Mouse (Mus musculus): ENCODE measurements around the gene Hacd4. TPM values are rescaled to one million over a fixed set of nuclear protein-coding genes. Genes with fewer than 3 reads are reported as not detected.
A peak's percentile ranks its signal among the peaks of the same experiment; 100 is the strongest.

Gene Hacd4
- total RNA-seq (2014; rRNA removed): 2.6 and 4.7 TPM in 2 replicates
- polyA plus RNA-seq (2015; fragmentation: Nextera tagmentation; extraction: Ambion mirVana): 3.7 and 4.1 TPM in 2 replicates

- H3K27me3 ChIP-seq (ENCODE audit: insufficient read depth, low read length): no peaks in the 10 kb centered on the region
- ATAC-seq (ENCODE audit: low FRiP score): peak; percentile 74; the same call in 1 of the 2 replicates
- peak; percentile 49 for DNase-seq (ENCODE audit: low spot score)
- no peaks in the 10 kb centered on the region for H3K36me3 ChIP-seq (ENCODE audit: insufficient read depth, low read length)
- H3K4me1 ChIP-seq (ENCODE audit: insufficient read depth, low read length): peaks cover 6% of the 10 kb centered on the region; the same call in 1 of the 2 replicates
- TF ChIP-seq CTCF (IDR thresholded peaks at IDR 0.05): no peak
- no peak within 1 kb of the TSS for H3K27ac ChIP-seq (ENCODE audit: low read depth, low read length)
- H3K4me2 ChIP-seq (ENCODE audit: low read depth, low read length, poor library complexity, severe bottlenecking): peak within 1 kb of the TSS; percentile 66
- peak within 1 kb of the TSS; percentile 40 for H3K4me3 ChIP-seq (ENCODE audit: low read depth, low read length)
- H3K9ac ChIP-seq (replicated peaks; ENCODE audit: low read length, poor library complexity, severe bottlenecking): peak within 1 kb of the TSS; percentile 50; the same call in 1 of the 2 replicates
- 3% methylated on average over 14 of the region's 14 CpGs for WGBS
- H3K9me3 ChIP-seq (ENCODE audit: low read length): no peaks in the 10 kb centered on the region
Measured at GRCm38 (mm10) chr4:88438326-88438989, at the start of gene Hacd4. Gene Hacd4 (minus strand): TSS chr4:88438928.

GRCm38 (mm10) chr4:88488107-88488506, 49.4 kb upstream of the Hacd4 start:
- no peaks in the 10 kb centered on the region for H3K9me3 ChIP-seq (ENCODE audit: low read length)
- H3K27me3 ChIP-seq (ENCODE audit: insufficient read depth, low read length): no peaks in the 10 kb centered on the region
- no peak overlapping the region for H3K4me2 ChIP-seq (ENCODE audit: low read depth, low read length, poor library complexity, severe bottlenecking)
- H3K9ac ChIP-seq (replicated peaks; ENCODE audit: low read length, poor library complexity, severe bottlenecking): no peak overlapping the region
- TF ChIP-seq CTCF (IDR thresholded peaks at IDR 0.05): no peak
- WGBS: 81% methylated on average over 3 of the region's 3 CpGs
- H3K4me3 ChIP-seq (ENCODE audit: low read depth, low read length): no peak overlapping the region
- DNase-seq (ENCODE audit: low spot score) (no peak), ATAC-seq (ENCODE audit: low FRiP score) (no peak)
- H3K4me1 ChIP-seq (ENCODE audit: insufficient read depth, low read length): no peaks in the 10 kb centered on the region
- no peaks in the 10 kb centered on the region for H3K36me3 ChIP-seq (ENCODE audit: insufficient read depth, low read length)
- H3K27ac ChIP-seq (ENCODE audit: low read depth, low read length): no peak overlapping the region

DNA sequence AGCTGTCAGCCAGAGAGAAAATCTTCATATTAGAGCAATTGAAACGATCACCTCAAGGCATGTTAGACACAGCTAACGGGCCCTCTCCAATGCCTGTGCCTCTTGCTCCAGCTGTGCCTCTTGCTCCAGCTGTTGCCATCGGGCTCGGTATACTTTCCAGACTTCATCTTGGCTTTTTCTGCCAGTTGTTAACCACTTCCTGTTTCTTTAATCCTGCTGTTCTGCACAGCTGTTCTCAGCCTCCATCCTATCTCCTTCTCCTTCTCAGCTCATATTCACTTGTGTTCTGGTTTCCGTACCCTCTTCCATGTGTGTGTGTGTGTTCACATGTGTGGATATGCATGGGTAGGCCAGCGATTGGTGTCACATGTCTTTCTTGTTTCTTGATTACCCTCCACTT, 41.4 kb upstream of the Hacd4 start:
- Histone ChIP-seq H3K36me3 (ENCODE audit: insufficient read depth, low read length) (no peaks in the 10 kb centered on the region), H3K27ac (ENCODE audit: low read depth, low read length) (no peak overlapping the region), H3K4me3 (ENCODE audit: low read depth, low read length) (no peak overlapping the region), H3K27me3 (ENCODE audit: insufficient read depth, low read length) (no peaks in the 10 kb centered on the region), H3K4me2 (ENCODE audit: low read depth, low read length, poor library complexity, severe bottlenecking) (no peak overlapping the region), H3K9me3 (ENCODE audit: low read length) (no peaks in the 10 kb centered on the region), H3K9ac (replicated peaks; ENCODE audit: low read length, poor library complexity, severe bottlenecking) (no peak overlapping the region), H3K4me1 (ENCODE audit: insufficient read depth, low read length) (no peaks in the 10 kb centered on the region)
- no peak for ATAC-seq (ENCODE audit: low FRiP score)
- 78% methylated on average over 6 of the region's 6 CpGs for WGBS
- DNase-seq (ENCODE audit: low spot score): no peak
- no peak for TF ChIP-seq CTCF (IDR thresholded peaks at IDR 0.05)

DNA sequence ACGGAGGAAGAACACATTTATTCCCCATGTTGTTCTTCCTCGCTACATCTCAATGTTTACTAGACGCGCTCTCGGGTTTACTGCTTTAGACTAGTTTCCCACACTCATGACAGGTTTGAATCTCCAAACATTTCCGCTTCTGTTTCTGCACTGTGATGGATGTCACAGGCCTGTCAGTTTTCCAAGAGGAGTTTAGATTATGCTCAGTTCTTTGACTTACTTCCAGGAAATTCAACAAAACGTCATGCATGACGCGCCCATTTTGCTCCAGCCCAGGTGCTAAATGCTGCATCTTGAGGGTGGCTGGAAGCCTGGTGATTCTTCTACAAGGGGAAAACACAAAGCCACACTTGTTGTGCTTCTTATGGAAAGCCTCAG, 40.1 kb upstream of the Hacd4 start:
- TF ChIP-seq CTCF (IDR thresholded peaks at IDR 0.05): no peak
- H3K36me3 ChIP-seq (ENCODE audit: insufficient read depth, low read length): no peaks in the 10 kb centered on the region
- ATAC-seq (ENCODE audit: low FRiP score): no peak
- H3K4me2 ChIP-seq (ENCODE audit: low read depth, low read length, poor library complexity, severe bottlenecking): no peak overlapping the region
- no peaks in the 10 kb centered on the region for H3K4me1 ChIP-seq (ENCODE audit: insufficient read depth, low read length)
- no peaks in the 10 kb centered on the region for H3K9me3 ChIP-seq (ENCODE audit: low read length)
- no peak for DNase-seq (ENCODE audit: low spot score)
- no peaks in the 10 kb centered on the region for H3K27me3 ChIP-seq (ENCODE audit: insufficient read depth, low read length)
- H3K9ac ChIP-seq (replicated peaks; ENCODE audit: low read length, poor library complexity, severe bottlenecking): no peak overlapping the region
- no peak overlapping the region for H3K4me3 ChIP-seq (ENCODE audit: low read depth, low read length)
- WGBS: 86% methylated on average over 9 of the region's 9 CpGs
- H3K27ac ChIP-seq (ENCODE audit: low read depth, low read length): no peak overlapping the region

GRCm38 (mm10) chr4:88478177-88478808, 39.6 kb upstream of the Hacd4 start:
- H3K9ac ChIP-seq (replicated peaks; ENCODE audit: low read length, poor library complexity, severe bottlenecking): no peak overlapping the region
- ATAC-seq (ENCODE audit: low FRiP score): no peak
- 89% methylated on average over 4 of the region's 4 CpGs for WGBS

GRCm38 (mm10) chr4:88476511-88477210, 37.9 kb upstream of the Hacd4 start:
- 77% methylated on average over 4 of the region's 4 CpGs for WGBS
- Histone ChIP-seq H3K36me3 (ENCODE audit: insufficient read depth, low read length) (no peaks in the 10 kb centered on the region), H3K9me3 (ENCODE audit: low read length) (no peaks in the 10 kb centered on the region), H3K4me2 (ENCODE audit: low read depth, low read length, poor library complexity, severe bottlenecking) (no peak overlapping the region), H3K4me1 (ENCODE audit: insufficient read depth, low read length) (no peaks in the 10 kb centered on the region), H3K9ac (replicated peaks; ENCODE audit: low read length, poor library complexity, severe bottlenecking) (no peak overlapping the region), H3K27ac (ENCODE audit: low read depth, low read length) (no peak overlapping the region), H3K27me3 (ENCODE audit: insufficient read depth, low read length) (no peaks in the 10 kb centered on the region), H3K4me3 (ENCODE audit: low read depth, low read length) (no peak overlapping the region)
- TF ChIP-seq CTCF (IDR thresholded peaks at IDR 0.05): no peak
- DNase-seq (ENCODE audit: low spot score): no peak
- ATAC-seq (ENCODE audit: low FRiP score): no peak

More at GRCm38 (mm10) chr4:88478177-88478808, 39.6 kb upstream of the Hacd4 start:
- no peaks in the 10 kb centered on the region for H3K27me3 ChIP-seq (ENCODE audit: insufficient read depth, low read length)
- H3K4me2 ChIP-seq (ENCODE audit: low read depth, low read length, poor library complexity, severe bottlenecking): no peak overlapping the region
- no peaks in the 10 kb centered on the region for H3K4me1 ChIP-seq (ENCODE audit: insufficient read depth, low read length)
- no peaks in the 10 kb centered on the region for H3K36me3 ChIP-seq (ENCODE audit: insufficient read depth, low read length)
- H3K4me3 ChIP-seq (ENCODE audit: low read depth, low read length): no peak overlapping the region
- no peak for DNase-seq (ENCODE audit: low spot score)
- TF ChIP-seq CTCF (IDR thresholded peaks at IDR 0.05): no peak
- no peak overlapping the region for H3K27ac ChIP-seq (ENCODE audit: low read depth, low read length)
- no peaks in the 10 kb centered on the region for H3K9me3 ChIP-seq (ENCODE audit: low read length)

Measured in midbrain, postnatal 0 days (tissue).